Mouse (Mus musculus) megakaryocyte, adult 5-6 weeks (primary cell): ENCODE data around the gene C77080. TPM values are rescaled to one million over a fixed set of nuclear protein-coding genes. Genes with fewer than 3 reads are reported as not detected.

Experiments used
- ATAC-seq: 2 replicates; pipeline ENCODE4 v1.8.0; 2016; ENCODE audit warnings: mild to moderate bottlenecking, inconsistent platforms; ENCODE audit not compliant: poor library complexity, severe bottlenecking
- total RNA-seq, 2 experiments: library from RNA; stranded (forward) in 1 of 2; stranded (reverse) in 1 of 2; fragments of 153-499, 151-499 nt in 1 of 2; fragments of 221-1000, 200-1000 nt in 1 of 2; gene quantifications; 2 replicates each; pipeline versions ENCODE4 v1.2.3 to v1.2.4; 2015 to 2017

C77080 gene
- total RNA-seq, 2 experiments from 2014 or later: not detected

DNA sequence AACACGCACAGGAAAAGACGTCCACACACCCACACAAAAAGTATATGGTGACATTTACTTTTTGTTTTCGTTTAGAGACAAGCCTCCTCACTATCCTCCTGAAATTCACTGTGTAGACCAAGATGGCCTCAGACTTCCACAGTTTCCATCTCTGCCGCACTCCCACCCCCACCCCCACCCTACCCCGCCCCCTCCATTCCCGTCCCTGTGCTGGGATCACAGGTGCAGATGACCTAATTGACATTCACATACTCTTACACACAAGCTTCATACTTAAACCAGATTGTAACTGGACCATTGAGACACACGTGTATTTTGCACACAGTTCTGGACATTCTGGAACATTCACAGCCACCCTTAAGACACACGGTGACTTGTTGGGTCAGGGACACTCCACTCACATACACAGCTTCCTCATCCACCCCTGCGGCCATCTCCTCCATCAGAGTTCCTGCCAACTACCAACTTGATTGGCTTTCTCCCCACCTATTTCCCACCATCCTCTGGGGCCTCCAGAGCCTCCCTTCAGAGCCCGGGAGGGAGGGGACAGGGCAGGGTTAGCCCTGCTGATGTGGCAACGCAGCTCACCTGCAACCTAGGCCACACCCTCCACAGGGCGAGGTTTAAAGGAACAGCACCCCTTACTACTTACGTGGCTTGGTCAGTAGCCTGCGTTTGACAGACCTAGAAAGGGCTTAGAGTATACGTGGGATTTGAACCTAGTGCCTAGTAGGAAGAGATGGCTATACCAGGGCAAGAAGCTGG lies 11.0 kb upstream of the C77080 start:
- peak; percentile 41; the same call in 1 of the 2 replicates for ATAC-seq

DNA sequence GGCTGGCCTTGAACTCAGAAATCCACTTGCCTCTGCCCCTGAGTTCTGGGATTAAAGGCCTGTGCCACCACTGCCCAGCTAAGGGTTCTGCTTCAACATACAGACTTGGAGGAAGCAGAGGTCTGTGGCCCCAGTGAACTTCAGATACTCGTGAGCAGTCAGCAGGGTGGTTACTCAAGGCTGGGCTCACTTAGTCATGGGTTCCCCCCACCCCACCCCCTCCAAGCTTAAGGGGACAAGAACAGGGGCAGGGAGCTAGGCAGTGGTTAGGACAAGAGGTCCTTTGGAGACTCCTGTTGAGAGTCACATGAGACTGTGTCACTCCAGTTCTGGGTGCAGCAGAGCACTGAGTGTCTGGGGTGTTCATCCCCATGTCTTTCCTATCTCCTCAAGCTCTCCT lies 7.5 kb upstream of the C77080 start:
- ATAC-seq: no peak

- ATAC-seq: no peak
Measured at GRCm38 (mm10) chr4:129266821-129267220, 5.6 kb upstream of the C77080 start.

- no peak for ATAC-seq
Measured at GRCm38 (mm10) chr4:129266191-129266590, 5.0 kb upstream of the C77080 start.

DNA sequence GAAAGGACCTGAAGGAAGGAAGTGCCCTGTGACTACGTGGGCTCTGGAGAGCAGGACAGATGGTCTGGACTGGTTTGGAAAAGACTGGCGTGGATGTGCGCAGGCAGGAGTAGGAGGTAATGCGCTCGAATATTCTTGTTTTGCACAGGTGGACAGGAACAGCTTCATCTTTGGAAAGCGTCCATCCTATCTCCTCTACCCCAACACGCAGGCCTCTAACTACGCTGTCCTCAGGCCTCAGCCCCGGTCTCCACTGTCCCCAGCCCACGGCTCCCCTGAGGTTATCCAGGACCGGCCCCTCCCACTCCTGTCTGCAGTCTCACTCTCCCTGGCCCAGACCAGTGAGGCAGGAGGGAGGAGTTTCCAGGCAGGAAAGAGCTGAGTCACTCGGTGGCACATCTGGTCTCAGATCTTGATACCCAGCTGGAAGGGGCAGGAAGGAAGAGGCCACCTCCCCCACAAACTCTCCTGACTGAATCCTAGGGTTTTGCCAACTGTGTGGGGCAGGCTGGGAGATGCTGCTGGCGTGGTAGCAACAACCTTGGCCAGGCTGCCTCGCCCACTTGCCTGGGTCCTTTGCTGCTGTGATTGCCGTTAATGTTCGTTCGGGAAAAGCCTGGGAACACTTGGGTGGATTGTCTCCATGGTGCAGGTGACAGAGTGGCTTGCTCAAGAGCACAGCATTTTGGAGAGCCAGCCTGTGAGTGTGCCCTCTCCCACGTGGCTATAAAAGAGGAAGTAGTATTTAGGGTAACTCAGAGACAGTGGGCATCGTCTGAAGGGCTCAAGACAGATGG lies 2.2 kb upstream of the C77080 start:
- ATAC-seq: peak; percentile 87

- ATAC-seq: no peak
Measured at GRCm38 (mm10) chr4:129260678-129261077, 526 bp downstream of the C77080 start.

GRCm38 (mm10) chr4:129259101-129259500 lies 2.1 kb downstream of the C77080 start:
- ATAC-seq: no peak

GRCm38 (mm10) chr4:129256450-129257380 lies 4.5 kb downstream of the C77080 start:
- no peak for ATAC-seq

GRCm38 (mm10) chr4:129254571-129254970 lies 6.6 kb downstream of the C77080 start:
- ATAC-seq: no peak

DNA sequence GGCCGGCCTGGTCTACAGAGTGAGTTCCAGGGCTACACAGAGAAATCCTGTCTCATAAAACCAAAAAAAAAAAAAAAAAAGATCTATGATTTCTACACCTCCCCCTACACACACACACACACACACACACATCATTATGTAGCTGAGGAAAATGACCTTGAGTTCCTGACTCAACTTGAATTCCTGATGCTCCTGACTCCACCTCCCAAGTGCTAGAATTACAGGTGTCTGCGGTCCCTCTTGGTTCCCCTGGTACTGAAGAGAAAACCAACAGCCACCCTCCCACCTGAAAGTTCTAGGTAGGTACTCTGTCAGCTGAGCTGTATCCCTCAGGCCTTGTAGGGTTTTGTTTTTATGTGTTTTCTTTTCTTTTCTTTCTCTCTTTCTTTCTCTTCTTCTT lies 8.7 kb downstream of the C77080 start:
- ATAC-seq: no peak

DNA sequence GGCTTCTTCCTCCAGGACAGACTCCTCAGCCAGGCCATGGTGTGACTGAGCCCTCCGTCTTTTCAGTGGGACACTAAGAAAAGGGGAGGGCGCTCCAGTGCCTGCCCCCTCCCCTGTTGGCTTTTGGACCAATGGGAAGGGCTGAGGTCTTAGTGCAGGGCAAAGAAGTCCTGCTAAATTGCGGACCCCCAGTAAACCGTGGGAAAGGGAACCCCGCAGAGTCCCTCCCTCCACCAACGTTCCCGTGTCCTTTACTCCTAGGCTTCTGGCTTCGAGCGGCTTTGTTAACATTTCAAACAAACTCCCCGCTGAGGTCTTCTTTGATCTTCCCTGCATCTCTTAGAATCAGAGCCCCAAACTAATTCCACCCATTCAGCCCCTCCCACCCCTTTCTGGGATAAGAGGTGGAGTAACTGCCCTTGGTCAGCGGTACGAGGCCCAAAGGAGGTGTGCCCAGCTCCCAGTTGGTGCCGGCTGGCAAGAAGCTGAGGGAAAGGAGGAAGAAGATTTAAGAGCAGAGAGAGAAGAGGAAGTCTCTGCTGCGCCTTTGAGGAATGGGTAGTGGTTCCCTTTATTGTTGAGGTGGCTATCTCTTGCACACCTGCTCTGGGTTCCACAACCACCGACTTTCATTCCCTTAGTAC lies 9.6 kb downstream of the C77080 start:
- ATAC-seq: peak; percentile 88

DNA sequence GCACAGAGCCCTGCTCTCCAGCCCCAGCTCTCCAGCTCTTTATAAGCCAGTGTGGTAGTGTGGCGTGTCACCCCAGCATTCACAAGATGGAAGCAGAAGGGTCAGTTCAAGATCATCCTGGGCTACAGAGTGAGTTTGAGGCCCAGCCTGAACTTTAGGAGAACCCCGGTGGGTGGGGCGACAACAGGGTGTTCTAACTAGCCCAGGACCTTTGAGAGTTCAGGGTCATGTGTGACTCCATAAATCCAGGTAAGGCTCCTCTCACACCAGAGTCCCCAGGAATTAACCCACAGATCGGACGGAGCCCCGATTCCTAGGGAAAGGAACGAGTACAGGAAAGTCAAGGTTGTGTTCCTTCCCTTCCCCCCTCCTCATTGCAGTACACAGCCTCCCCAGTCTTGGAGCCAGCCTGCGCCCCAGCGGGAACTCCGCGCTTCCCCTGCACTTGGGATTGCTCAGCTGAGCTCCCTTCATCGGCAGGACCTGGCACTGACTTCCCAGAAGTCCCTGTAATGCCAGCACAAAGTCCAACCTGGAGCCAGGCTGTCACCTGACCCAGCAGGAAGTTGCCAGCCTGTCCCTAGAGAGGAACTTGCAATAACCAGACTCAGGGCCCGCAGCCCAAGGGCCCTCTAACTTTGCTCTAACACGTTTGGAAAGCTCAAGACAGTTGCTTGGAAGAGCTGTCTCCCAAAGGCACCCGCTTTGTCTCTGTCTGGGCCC lies 10.3 kb downstream of the C77080 start:
- peak; percentile 31; the same call in 1 of the 2 replicates for ATAC-seq

- no peak for ATAC-seq
Measured at GRCm38 (mm10) chr4:129249288-129249687, 11.9 kb downstream of the C77080 start.

GRCm38 (mm10) chr4:129248243-129248767 lies 12.9 kb downstream of the C77080 start:
- no peak for ATAC-seq

DNA sequence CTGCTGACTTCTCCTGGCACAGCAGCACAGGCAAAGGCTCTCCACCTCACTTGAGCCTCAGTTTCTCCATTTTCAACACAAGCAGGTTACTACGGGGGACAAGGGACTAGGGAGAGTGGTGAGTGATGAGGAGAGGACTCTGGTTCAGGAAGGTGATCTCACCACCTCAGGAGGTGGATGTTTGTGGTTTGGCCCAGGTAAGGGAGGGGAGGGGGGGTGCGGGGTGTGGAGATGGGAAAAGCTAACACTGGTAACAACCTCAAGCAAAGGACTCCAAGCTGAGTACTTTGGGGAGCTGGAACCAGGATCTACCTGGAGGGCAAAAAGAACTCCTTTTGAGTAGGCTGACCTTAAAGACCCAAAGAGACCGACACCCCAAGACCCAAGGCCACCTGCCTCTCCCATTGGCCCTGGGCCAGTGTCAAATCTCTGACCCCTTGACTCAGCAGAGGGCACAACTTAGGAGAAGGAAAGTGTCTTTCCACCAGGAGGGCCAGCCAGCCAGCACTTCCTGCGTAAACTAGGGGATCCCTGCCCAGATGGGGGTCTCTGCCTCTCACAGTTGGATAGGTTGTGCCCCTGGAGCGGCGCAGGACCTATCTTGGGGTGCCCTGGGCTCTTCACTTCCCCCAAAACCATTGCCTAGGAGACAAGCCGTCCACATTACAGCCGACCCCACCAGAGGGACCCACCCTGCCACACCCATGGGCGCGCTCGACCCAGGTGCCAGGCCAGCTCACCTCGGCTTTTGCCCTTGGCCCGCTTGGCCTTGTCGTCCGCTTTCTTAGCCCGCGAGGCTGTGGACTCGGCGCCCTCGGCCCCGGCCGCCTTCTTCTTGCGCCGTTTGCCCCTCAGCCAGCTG lies 13.6 kb downstream of the C77080 start:
- no peak for ATAC-seq

GRCm38 (mm10) chr4:129246360-129247301 lies 14.6 kb downstream of the C77080 start:
- no peak for ATAC-seq

DNA sequence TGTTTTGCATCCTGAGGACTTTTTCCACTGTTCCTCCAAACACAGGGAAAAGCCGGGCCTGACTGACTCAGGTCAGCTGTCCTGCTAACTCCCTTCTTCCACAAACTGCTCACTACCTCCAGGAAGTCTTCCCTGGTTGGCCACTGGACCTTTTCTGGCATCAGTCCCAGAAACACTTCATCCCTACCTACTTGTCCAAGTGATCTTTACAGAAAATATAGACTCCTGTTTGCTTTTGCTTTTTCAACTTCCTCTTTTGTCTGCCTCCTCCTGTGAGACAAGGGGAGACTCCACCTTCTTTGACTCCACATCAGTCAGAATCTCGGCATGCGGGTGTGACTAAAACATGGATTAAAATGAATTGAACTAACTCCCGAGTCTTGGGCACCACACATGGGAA lies 16.4 kb downstream of the C77080 start:
- peak; percentile 35; the same call in 1 of the 2 replicates for ATAC-seq
